Mouse (Mus musculus) ES-CJ7 (cell line): ENCODE data around the gene Kif21a.
A peak's percentile ranks its signal among the peaks of the same experiment; 100 is the strongest.

Source experiments
- DNase-seq: peaks from one replicate; pipeline ENCODE4 v3.0.0; 2011; ENCODE audit warnings: low read depth, low spot score

Gene Kif21a

GRCm38 (mm10) chr15:91049496-91050441 lies at the start of gene Kif21a:
Kif21a (minus strand) TSS chr15:91049948.
- peak; percentile 39 for DNase-seq

- DNase-seq: no peak
Observed at GRCm38 (mm10) chr15:91096606-91097005, 46.9 kb upstream of the Kif21a start.

- no peak for DNase-seq
Observed at GRCm38 (mm10) chr15:91089427-91089826, 39.7 kb upstream of the Kif21a start.

GRCm38 (mm10) chr15:91088071-91088470 lies 38.3 kb upstream of the Kif21a start:
- no peak for DNase-seq

- peak; percentile 95 for DNase-seq
Observed at GRCm38 (mm10) chr15:91077457-91078410, 28.0 kb upstream of the Kif21a start.

- no peak for DNase-seq
Observed at GRCm38 (mm10) chr15:91072440-91072839, 22.7 kb upstream of the Kif21a start.

- DNase-seq: no peak
Observed at GRCm38 (mm10) chr15:91064310-91064826, 14.6 kb upstream of the Kif21a start.

GRCm38 (mm10) chr15:91063845-91064244 lies 14.1 kb upstream of the Kif21a start:
- no peak for DNase-seq

- DNase-seq: no peak
Observed at GRCm38 (mm10) chr15:91056866-91057342, 7.2 kb upstream of the Kif21a start.

- DNase-seq: peak; percentile 92
Observed at GRCm38 (mm10) chr15:91056176-91056865, 6.6 kb upstream of the Kif21a start.

GRCm38 (mm10) chr15:91048951-91049495 lies 725 bp downstream of the Kif21a start:
- DNase-seq: peak; percentile 8

GRCm38 (mm10) chr15:91047627-91048026 lies 2.1 kb downstream of the Kif21a start:
- DNase-seq: peak; percentile 16

GRCm38 (mm10) chr15:91046506-91046905 lies 3.2 kb downstream of the Kif21a start:
- peak; percentile 9 for DNase-seq

- DNase-seq: no peak
Observed at GRCm38 (mm10) chr15:91043263-91043662, 6.5 kb downstream of the Kif21a start.

- DNase-seq: no peak
Observed at GRCm38 (mm10) chr15:91038860-91039259, 10.9 kb downstream of the Kif21a start.

GRCm38 (mm10) chr15:91034090-91034489 lies 15.7 kb downstream of the Kif21a start:
- no peak for DNase-seq

GRCm38 (mm10) chr15:91033529-91033928 lies 16.2 kb downstream of the Kif21a start:
- no peak for DNase-seq

- DNase-seq: no peak
Observed at GRCm38 (mm10) chr15:91028962-91029361, 20.8 kb downstream of the Kif21a start.

- no peak for DNase-seq
Observed at GRCm38 (mm10) chr15:91028494-91028893, 21.3 kb downstream of the Kif21a start.

GRCm38 (mm10) chr15:91022276-91022675 lies 27.5 kb downstream of the Kif21a start:
- DNase-seq: no peak

GRCm38 (mm10) chr15:91018861-91019187 lies 30.9 kb downstream of the Kif21a start:
- DNase-seq: no peak
